16 mouse cellular contexts compared by ENCODE assay signal in the genomic region with DNA sequence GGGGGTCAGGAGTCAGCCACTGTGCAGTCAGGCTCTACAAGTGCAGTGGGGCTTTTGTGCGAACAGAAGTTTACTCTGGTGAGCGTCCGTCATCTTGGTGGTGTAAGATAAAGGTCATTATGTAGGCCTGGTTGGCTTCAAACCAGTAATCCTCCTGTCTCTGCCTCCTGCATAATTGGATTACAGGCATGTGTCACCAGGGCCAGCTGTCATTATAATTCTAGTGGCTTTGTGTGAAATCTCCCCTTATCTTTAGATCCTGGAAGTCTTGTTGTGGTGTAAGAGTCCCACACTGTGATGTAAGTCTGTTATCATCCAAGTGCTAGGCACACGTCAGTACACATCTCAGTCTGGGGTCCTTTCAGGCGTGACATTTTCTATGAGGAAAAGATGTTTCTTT. TPM values are rescaled to one million over a fixed set of nuclear protein-coding genes. Genes with fewer than 3 reads are reported as not detected.
"Had no signal": no experiment of that assay in that cellular context is flagged by ENCODE, and none has a peak within 500 bp of the region (broad histone marks: within the 10 kb centered on the region; RNA-seq: fewer than 3 reads in every experiment).

No protein-coding gene starts in this region.

- H3K4me1 ChIP-seq: limb, embryonic 15.5 days; liver, embryonic 13.5 days; lung, embryonic 15.5 days; midbrain, embryonic 12.5 days had no signal

- H3K27me3 ChIP-seq: limb, embryonic 15.5 days; liver, embryonic 13.5 days; lung, embryonic 15.5 days; megakaryocyte, embryonic 14.5 days; midbrain, embryonic 12.5 days had no signal

- DNase-seq: kidney, adult 8-10 months; kidney, postnatal 25 days; layer of hippocampus, adult 9-11 months; layer of hippocampus, postnatal 36 days; liver, embryonic 13.5 days; liver, postnatal 0 days; lung, postnatal 14 days; thymus, postnatal 25 days had no signal

- H3K4me2 ChIP-seq: limb, embryonic 15.5 days; liver, embryonic 13.5 days; lung, embryonic 15.5 days; midbrain, embryonic 12.5 days had no signal

- H3K9ac ChIP-seq: limb, embryonic 15.5 days; liver, embryonic 13.5 days; liver, postnatal 0 days; lung, embryonic 15.5 days; midbrain, embryonic 12.5 days had no signal

- H3K27ac ChIP-seq: limb, embryonic 15.5 days; liver, embryonic 13.5 days; lung, embryonic 15.5 days; macrophage; midbrain, embryonic 12.5 days; stomach, postnatal 0 days had no signal

- H3K9me3 ChIP-seq: limb, embryonic 15.5 days; liver, embryonic 13.5 days; lung, embryonic 15.5 days; megakaryocyte, embryonic 14.5 days; midbrain, embryonic 12.5 days had no signal

- H3K4me3 ChIP-seq: limb, embryonic 15.5 days; liver, embryonic 13.5 days; lung, embryonic 15.5 days; midbrain, embryonic 12.5 days had no signal

- ATAC-seq: intestine, postnatal 0 days; liver, postnatal 0 days; midbrain, embryonic 16.5 days had no signal

RNA-seq across cellular contexts. Expression of a gene that starts 29.7 kb away (rescaled TPM):
- polyA plus RNA-seq: macrophage had no signal
